Mouse (Mus musculus): ENCODE results near the gene Zfyve28.

- TF ChIP-seq CTCF (IDR thresholded peaks at IDR 0.05; ENCODE audit: control insufficient read depth, insufficient read depth, low read length), result no peak
- no peak for TF ChIP-seq POLR2A (IDR thresholded peaks at IDR 0.05; ENCODE audit: borderline replicate concordance, control insufficient read depth, low read depth, low read length)
Measured at GRCm38 (mm10) chr5:34169954-34170353, 118.3 kb downstream of the Zfyve28 start.
